Mouse (Mus musculus): Measurements from ENCODE around the gene Gm11096.

Gm11096 gene

GRCm38 (mm10) chr17:81480351-81481161 is 39.0 kb downstream of the Gm11096 start:
- DNase-seq (ENCODE audit: extremely low read depth, insufficient read length, low spot score) = no peak

GRCm38 (mm10) chr17:81481843-81482490 is 40.4 kb downstream of the Gm11096 start:
- no peak for DNase-seq (ENCODE audit: extremely low read depth, insufficient read length, low spot score)

GRCm38 (mm10) chr17:81486388-81486787 is 44.8 kb downstream of the Gm11096 start:
- DNase-seq (ENCODE audit: extremely low read depth, insufficient read length, low spot score) = no peak
